Comparison of ENCODE assay signal across 9 mouse cellular contexts in the genomic region with DNA sequence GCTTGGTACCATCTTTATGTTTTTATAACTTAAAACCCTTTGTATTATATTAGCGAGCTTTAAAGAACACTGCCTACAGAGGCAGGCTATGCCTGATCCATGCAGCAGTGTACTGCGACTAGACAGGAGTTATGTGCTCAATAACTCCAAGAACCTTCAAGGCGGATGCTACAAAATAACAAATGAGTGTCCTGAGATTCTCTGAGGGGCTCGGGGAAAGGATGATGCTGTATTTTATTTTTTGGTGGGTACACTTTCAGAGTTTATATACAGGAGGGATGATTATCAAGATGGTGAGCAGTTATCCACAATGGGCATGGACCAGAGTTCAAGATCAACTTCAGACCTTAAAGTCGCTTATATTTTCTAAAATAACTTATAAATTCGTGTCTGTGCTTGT. TPM values are rescaled to one million over a fixed set of nuclear protein-coding genes. Genes with fewer than 3 reads are reported as not detected.
DNase-seq lines count a peak whose midpoint lies in the region; ATAC-seq and TF ChIP-seq lines count a peak whose summit lies in the region.
"Had no signal": no experiment of that assay in that cellular context is flagged by ENCODE, and none has a peak within 500 bp of the region (broad histone marks: within the 10 kb centered on the region; RNA-seq: fewer than 3 reads in every experiment).

No protein-coding gene starts in this region.

- H3K27ac ChIP-seq in heart, embryonic 16.5 days (ENCODE audit: low read length) = no peak overlapping the region; the same call in 1 of the 2 replicates
- H3K27ac ChIP-seq in MEL (ENCODE audit: control insufficient read depth, low read depth, low read length) = peak overlapping the region; percentile 80
- H3K27ac ChIP-seq in hindbrain, embryonic 11.5 days (ENCODE audit: low read depth, low read length) = peak overlapping the region; percentile 96
- H3K27ac ChIP-seq in midbrain, embryonic 12.5 days (replicated peaks) = peak overlapping the region; percentile 97

- no peak for TF ChIP-seq RAD21 in MEL (IDR thresholded peaks at IDR 0.05; ENCODE audit: low read depth, low read length)

- TF ChIP-seq EP300 in MEL (IDR thresholded peaks at IDR 0.05; ENCODE audit: low read depth in 1 of 2, low read length in 2 of 2) = no peak

- no peak for ATAC-seq in heart, embryonic 16.5 days (replicated peaks; ENCODE audit: extremely low read depth, insufficient read depth, low FRiP score)
- no peak for ATAC-seq in hindbrain, embryonic 11.5 days (ENCODE audit: low FRiP score)
- no peak; the same call in 1 of the 2 replicates for ATAC-seq in midbrain, embryonic 12.5 days (ENCODE audit: low FRiP score, low read depth)

- H3K9me3 ChIP-seq in heart, embryonic 16.5 days (replicated peaks; ENCODE audit: control insufficient read depth, low read length) = no peaks in the 10 kb centered on the region
- H3K9me3 ChIP-seq in MEL (replicated peaks; ENCODE audit: insufficient read depth, low read length) = no peaks in the 10 kb centered on the region
- no peaks in the 10 kb centered on the region for H3K9me3 ChIP-seq in hindbrain, embryonic 11.5 days (ENCODE audit: control insufficient read depth, low read length)
- H3K9me3 ChIP-seq in midbrain, embryonic 12.5 days = no peaks in the 10 kb centered on the region

- no peak for DNase-seq in heart, postnatal 10 days
- DNase-seq in MEL (ENCODE audit: low read depth, low spot score) = no peak
- no peak for DNase-seq in hindbrain, embryonic 11.5 days (ENCODE audit: low spot score)
- no peak for DNase-seq in cerebellum, adult 9-11 months
- DNase-seq in urinary bladder, postnatal 25 days (ENCODE audit: low spot score) = no peak
- DNase-seq in layer of hippocampus, postnatal 14 days (ENCODE audit: low spot score in 2 of 2) = no peak

- 0 out of 2 replicates have a peak, but pooled peaks cover 2% of the 10 kb centered on the region for H3K36me3 ChIP-seq in heart, embryonic 16.5 days (ENCODE audit: control insufficient read depth, insufficient read depth)
- H3K36me3 ChIP-seq in MEL (ENCODE audit: control insufficient read depth in 1 of 2, insufficient read depth in 2 of 2, low read length in 2 of 2) = peaks cover 0 to 48% of the 10 kb centered on the region in 2 experiments; a peak in 2 of 4 replicates
- H3K36me3 ChIP-seq in hindbrain, embryonic 11.5 days (ENCODE audit: control insufficient read depth, insufficient read depth, low read length) = no peaks in the 10 kb centered on the region
- peaks cover 10% of the 10 kb centered on the region; the same call in 1 of the 2 replicates for H3K36me3 ChIP-seq in midbrain, embryonic 12.5 days

- 24% methylated on average over 6 of the region's 6 CpGs for WGBS in heart, embryonic 16.5 days
- WGBS in hindbrain, embryonic 11.5 days = 36% methylated on average over 6 of the region's 6 CpGs
- 33% methylated on average over 6 of the region's 6 CpGs for WGBS in midbrain, embryonic 12.5 days

- TF ChIP-seq POLR2A in MEL (IDR thresholded peaks at IDR 0.05; ENCODE audit: control insufficient read depth in 1 of 2, insufficient read depth in 1 of 2, low read depth in 1 of 2, low read length in 2 of 2, poor library complexity in 1 of 2) = no peak

- intact Hi-C loops in heart, postnatal 10 days (cut with DNase I) = no loop called here

- H3K4me2 ChIP-seq in heart, embryonic 16.5 days (ENCODE audit: low read depth, low read length) = peak overlapping the region; percentile 61
- H3K4me2 ChIP-seq in hindbrain, embryonic 11.5 days (replicated peaks; ENCODE audit: low read depth, low read length) = peak overlapping the region; percentile 49
- peak overlapping the region; percentile 63 for H3K4me2 ChIP-seq in midbrain, embryonic 12.5 days (replicated peaks)

- peaks cover 5% of the 10 kb centered on the region for H3K4me1 ChIP-seq in heart, embryonic 16.5 days (ENCODE audit: control insufficient read depth, insufficient read depth, low read length)
- peaks cover 28 to 47% of the 10 kb centered on the region in 2 experiments for H3K4me1 ChIP-seq in MEL (ENCODE audit: control insufficient read depth in 1 of 2, insufficient read depth in 2 of 2, low read length in 2 of 2)
- H3K4me1 ChIP-seq in hindbrain, embryonic 11.5 days (replicated peaks; ENCODE audit: control insufficient read depth, insufficient read depth, low read length) = 0 out of 2 replicates have a peak, but pooled peaks cover 2% of the 10 kb centered on the region
- H3K4me1 ChIP-seq in midbrain, embryonic 12.5 days = peaks cover 14% of the 10 kb centered on the region

- TF ChIP-seq CTCF in MEL (IDR thresholded peaks at IDR 0.05 in 2 of 3, conservative IDR thresholded peaks at IDR 0.05 in 1 of 3; ENCODE audit: control insufficient read depth in 1 of 3, insufficient read depth in 1 of 3, low read depth in 2 of 3, low read length in 3 of 3, poor library complexity in 1 of 3, severe bottlenecking in 1 of 3) = no peak

- no peaks in the 10 kb centered on the region for H3K27me3 ChIP-seq in heart, embryonic 16.5 days (ENCODE audit: control insufficient read depth, insufficient read depth, low read length)
- no peaks in the 10 kb centered on the region for H3K27me3 ChIP-seq in MEL (ENCODE audit: control insufficient read depth in 1 of 2, insufficient read depth in 2 of 2, low read length in 2 of 2)
- no peaks in the 10 kb centered on the region for H3K27me3 ChIP-seq in hindbrain, embryonic 11.5 days (ENCODE audit: control insufficient read depth, insufficient read depth, low read length)
- peaks cover 14% of the 10 kb centered on the region; the same call in 1 of the 2 replicates for H3K27me3 ChIP-seq in midbrain, embryonic 12.5 days

- peak overlapping the region; percentile 88 for H3K4me3 ChIP-seq in heart, embryonic 16.5 days (ENCODE audit: low read length)
- peak overlapping the region; percentile 89 to 96 for H3K4me3 ChIP-seq in MEL (ENCODE audit: control insufficient read depth in 1 of 2, insufficient read depth in 1 of 2, low read depth in 2 of 2, low read length in 2 of 2)
- H3K4me3 ChIP-seq in hindbrain, embryonic 11.5 days (ENCODE audit: low read depth, low read length) = peak overlapping the region; percentile 75
- peak overlapping the region; percentile 81 for H3K4me3 ChIP-seq in midbrain, embryonic 12.5 days

- peaks cover 5% of the 10 kb centered on the region for H3K79me2 ChIP-seq in MEL (ENCODE audit: control insufficient read depth, insufficient read depth, low read length, poor library complexity)

- peak overlapping the region; percentile 95 for H3K9ac ChIP-seq in heart, embryonic 16.5 days (ENCODE audit: low read length)
- H3K9ac ChIP-seq in MEL (ENCODE audit: control insufficient read depth, low read depth, low read length, poor library complexity, severe bottlenecking) = peak overlapping the region; percentile 94
- H3K9ac ChIP-seq in hindbrain, embryonic 11.5 days (ENCODE audit: low read depth, low read length) = peak overlapping the region; percentile 98
- peak overlapping the region; percentile 93 for H3K9ac ChIP-seq in midbrain, embryonic 12.5 days (replicated peaks)

RNA-seq across cellular contexts. Expression of a gene that starts 0.7 kb away (rescaled TPM):
- polyA plus RNA-seq in heart, embryonic 16.5 days (2015; fragmentation: Nextera tagmentation; extraction: Ambion mirVana) = 30.4 and 33.0 TPM in 2 replicates
- total RNA-seq in heart, postnatal 10 days (2021) = 10 to 100 TPM; 26.6 to 27.6 TPM
- 12.5 and 14.1 TPM in 2 replicates for total RNA-seq in MEL (2012; rRNA removed)
- 10 to 100 TPM in 1 of 2 experiments, not detected in 1; 18.4 TPM for polyA plus RNA-seq in MEL (2012; ENCODE audit: insufficient read depth in 1 of 2, insufficient read length in 2 of 2, low read depth in 1 of 2, low replicate concordance in 2 of 2, missing spikeins in 1 of 2)
- polyA plus RNA-seq in hindbrain, embryonic 11.5 days (2014; fragmentation: Nextera tagmentation; extraction: Ambion mirVana) = 28.9 and 31.4 TPM in 2 replicates
- polyA plus RNA-seq in midbrain, embryonic 12.5 days (2016; fragmentation: Nextera tagmentation; extraction: Ambion mirVana) = 44.7 and 47.0 TPM in 2 replicates
- 10 to 100 TPM; 57.1 to 63.2 TPM for total RNA-seq in layer of hippocampus, postnatal 14 days (2021)

RNA-seq across cellular contexts. Expression of a gene that starts 9.4 kb away (rescaled TPM):
- polyA plus RNA-seq in heart, embryonic 16.5 days (2015; fragmentation: Nextera tagmentation; extraction: Ambion mirVana) = 61.3 and 82.7 TPM in 2 replicates
- total RNA-seq in heart, postnatal 10 days (2021) = not detected
- total RNA-seq in MEL (2012; rRNA removed) = not detected in 2 replicates
- polyA plus RNA-seq in MEL (2012; ENCODE audit: insufficient read depth in 1 of 2, insufficient read length in 2 of 2, low read depth in 1 of 2, low replicate concordance in 2 of 2, missing spikeins in 1 of 2) = under 1 TPM in 1 of 2 experiments, not detected in 1; 0.13 TPM
- polyA plus RNA-seq in hindbrain, embryonic 11.5 days (2014; fragmentation: Nextera tagmentation; extraction: Ambion mirVana) = 3,064 and 3,380 TPM in 2 replicates
- polyA plus RNA-seq in midbrain, embryonic 12.5 days (2016; fragmentation: Nextera tagmentation; extraction: Ambion mirVana) = 1,559 and 1,723 TPM in 2 replicates
- not detected for total RNA-seq in layer of hippocampus, postnatal 14 days (2021)
- total RNA-seq: adrenal gland, postnatal 10 days had no signal

RNA-seq across cellular contexts. Expression of a gene that starts 16.5 kb away (rescaled TPM):
- 15,213 and 16,163 TPM in 2 replicates for polyA plus RNA-seq in heart, embryonic 16.5 days (2015; fragmentation: Nextera tagmentation; extraction: Ambion mirVana)
- 1,000 to 10,000 TPM; 4,155 to 9,193 TPM for total RNA-seq in heart, postnatal 10 days (2021)
- 211 and 272 TPM in 2 replicates for total RNA-seq in MEL (2012; rRNA removed)
- polyA plus RNA-seq in MEL (2012; ENCODE audit: insufficient read depth in 1 of 2, insufficient read length in 2 of 2, low read depth in 1 of 2, low replicate concordance in 2 of 2, missing spikeins in 1 of 2) = 100 to 1,000 TPM; 313 to 334 TPM
- polyA plus RNA-seq in hindbrain, embryonic 11.5 days (2014; fragmentation: Nextera tagmentation; extraction: Ambion mirVana) = 2,798 and 2,861 TPM in 2 replicates
- polyA plus RNA-seq in midbrain, embryonic 12.5 days (2016; fragmentation: Nextera tagmentation; extraction: Ambion mirVana) = 2,872 and 3,406 TPM in 2 replicates
- 100 to 1,000 TPM; 527 to 541 TPM for total RNA-seq in layer of hippocampus, postnatal 14 days (2021)

RNA-seq across cellular contexts. Expression of a gene that starts 20.0 kb away (rescaled TPM):
- polyA plus RNA-seq in heart, embryonic 16.5 days (2015; fragmentation: Nextera tagmentation; extraction: Ambion mirVana) = 1.5 and 1.7 TPM in 2 replicates
- 1 to 10 TPM in 1 of 2 experiments, not detected in 1; 1.0 TPM for total RNA-seq in heart, postnatal 10 days (2021)
- 2.3 and 2.5 TPM in 2 replicates for total RNA-seq in MEL (2012; rRNA removed)
- polyA plus RNA-seq in MEL (2012; ENCODE audit: insufficient read depth in 1 of 2, insufficient read length in 2 of 2, low read depth in 1 of 2, low replicate concordance in 2 of 2, missing spikeins in 1 of 2) = 1 to 10 TPM in 1 of 2 experiments, not detected in 1; 6.5 TPM
- polyA plus RNA-seq in hindbrain, embryonic 11.5 days (2014; fragmentation: Nextera tagmentation; extraction: Ambion mirVana) = 6.7 and 7.2 TPM in 2 replicates
- 3.4 and 4.3 TPM in 2 replicates for polyA plus RNA-seq in midbrain, embryonic 12.5 days (2016; fragmentation: Nextera tagmentation; extraction: Ambion mirVana)
- total RNA-seq in layer of hippocampus, postnatal 14 days (2021) = 1 to 10 TPM; 2.3 to 3.3 TPM

RNA-seq across cellular contexts. Expression of a gene that starts 29.5 kb away (rescaled TPM):
- 36,578 and 41,568 TPM in 2 replicates for polyA plus RNA-seq in heart, embryonic 16.5 days (2015; fragmentation: Nextera tagmentation; extraction: Ambion mirVana)
- total RNA-seq in heart, postnatal 10 days (2021) = 1,000 to 10,000 TPM; 3,875 to 8,514 TPM
- 130 and 202 TPM in 2 replicates for total RNA-seq in MEL (2012; rRNA removed)
- 100 to 1,000 TPM; 313 to 432 TPM for polyA plus RNA-seq in MEL (2012; ENCODE audit: insufficient read depth in 1 of 2, insufficient read length in 2 of 2, low read depth in 1 of 2, low replicate concordance in 2 of 2, missing spikeins in 1 of 2)
- polyA plus RNA-seq in hindbrain, embryonic 11.5 days (2014; fragmentation: Nextera tagmentation; extraction: Ambion mirVana) = 5,394 and 5,453 TPM in 2 replicates
- polyA plus RNA-seq in midbrain, embryonic 12.5 days (2016; fragmentation: Nextera tagmentation; extraction: Ambion mirVana) = 6,134 and 7,278 TPM in 2 replicates
- total RNA-seq in layer of hippocampus, postnatal 14 days (2021) = 100 to 1,000 TPM; 397 to 459 TPM

Comparison
In these comparisons a context has a peak if more than half of its experiments do, and no peak if none do; other contexts are left out.
1. RNA of a gene that starts 9.4 kb away (polyA plus RNA-seq): 3,064 to 3,380 TPM in hindbrain, embryonic 11.5 days, 1,559 to 1,723 TPM in midbrain, embryonic 12.5 days and 61.3 to 82.7 TPM in heart, embryonic 16.5 days; 0.13 TPM in MEL; every median in the first group is over 10 times any median in the second.
2. Peak in every context shown above with its lines, with median percentiles within 50 percentile points of each other: H3K4me2 ChIP-seq, H3K4me3 ChIP-seq and H3K9ac ChIP-seq.